Mouse (Mus musculus) embryonic fibroblast, embryonic 13.5 days (primary cell): ENCODE data around the gene B3galt1. TPM values are rescaled to one million over a fixed set of nuclear protein-coding genes. Genes with fewer than 3 reads are reported as not detected.

ENCODE experiments used
- H3K27ac ChIP-seq: 2 replicates; pipeline ENCODE4 v1.5.1; 2012; ENCODE audit warnings: low read length, control low read depth, inconsistent platforms; ENCODE audit not compliant: insufficient read depth
- H3K4me1 ChIP-seq: 2 replicates; pipeline ENCODE4 v1.6.1; 2011; ENCODE audit warnings: low read length; ENCODE audit not compliant: control insufficient read depth, insufficient read depth
- H3K4me3 ChIP-seq: 2 replicates; pipeline ENCODE4 v1.5.1; 2011; ENCODE audit warnings: mild to moderate bottlenecking, control low read depth, low read length; ENCODE audit not compliant: insufficient read depth
- CTCF ChIP-seq: IDR thresholded peaks from 2 replicates; pipeline ENCODE4 v1.5.1; 2011; ENCODE audit warnings: mild to moderate bottlenecking, control low read depth, low read length, moderate library complexity, borderline replicate concordance; ENCODE audit not compliant: insufficient read depth
- POLR2A ChIP-seq: IDR thresholded peaks from 2 replicates; pipeline ENCODE4 v1.6.1; 2011; ENCODE audit warnings: low read depth, mild to moderate bottlenecking, control low read depth, low read length, moderate library complexity
- polyA plus RNA-seq: library from polyadenylated mRNA; stranded (reverse); fragments of >200 nt; gene quantifications from 2 replicates; pipeline ENCODE4 v1.2.4, GENCODE M21; 2011; ENCODE audit warnings: low read depth; ENCODE audit not compliant: missing spikeins, insufficient read length

The B3galt1 gene
- polyA plus RNA-seq, 1 experiment: 3.7 TPM

DNA sequence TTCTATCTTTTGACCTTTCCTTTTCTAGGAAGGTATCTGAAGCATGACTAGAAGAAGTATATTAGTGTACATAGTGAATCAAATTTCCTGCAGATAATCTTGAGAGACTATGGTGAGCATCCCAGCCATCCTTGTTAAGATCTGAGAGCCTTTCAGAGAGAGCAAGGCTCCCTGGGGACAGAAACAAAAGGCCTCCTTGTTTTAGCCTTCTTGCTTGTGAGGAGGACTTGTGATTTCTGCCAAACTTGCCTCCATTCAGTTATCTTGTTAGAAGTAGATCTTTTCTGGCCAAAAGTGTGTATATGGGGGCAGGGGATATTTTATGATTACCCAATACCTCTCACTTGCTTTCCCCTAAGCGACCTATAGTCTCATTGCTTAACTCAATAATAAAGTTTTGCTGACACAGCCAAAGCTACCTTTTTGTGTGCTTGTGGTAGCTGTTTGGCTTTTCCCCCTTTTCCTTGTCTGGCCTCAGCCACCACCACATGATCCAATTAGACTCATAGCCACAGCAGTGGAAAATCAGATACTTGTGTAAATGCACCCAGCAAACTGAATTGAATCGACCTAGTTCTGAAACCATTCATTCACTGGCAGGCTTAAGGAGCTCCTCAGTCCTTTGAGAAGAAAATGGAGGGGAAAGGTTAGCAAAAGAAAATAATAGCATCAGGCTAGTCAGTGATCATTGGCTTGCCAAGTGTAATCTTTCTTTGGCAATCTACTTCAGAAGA, 332.5 kb downstream of the B3galt1 start:
- H3K27ac ChIP-seq: no peak overlapping the region
- H3K4me1 ChIP-seq: no peaks in the 10 kb centered on the region
- no peak overlapping the region for H3K4me3 ChIP-seq
- TF ChIP-seq CTCF: no peak
- TF ChIP-seq POLR2A: no peak

DNA sequence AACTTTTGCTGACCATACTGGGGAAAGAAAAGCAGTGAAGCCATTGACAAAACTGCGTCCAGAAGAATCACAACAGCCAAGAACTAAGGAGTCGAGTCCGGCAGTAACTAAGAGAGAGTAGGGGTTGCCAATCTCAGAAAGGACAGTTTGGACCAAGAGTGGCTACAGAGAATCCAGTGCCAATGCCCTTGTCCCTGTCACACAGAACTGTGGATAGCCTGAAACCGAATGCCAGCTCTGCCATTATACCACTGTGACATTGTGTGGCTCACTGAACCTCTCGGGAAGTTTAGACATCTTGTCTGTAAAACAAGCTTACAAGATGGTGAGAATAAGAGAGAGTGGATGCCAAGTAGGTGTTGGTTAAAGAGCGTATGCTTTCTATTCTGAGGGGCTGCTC, 335.9 kb downstream of the B3galt1 start:
- TF ChIP-seq CTCF (no peak), POLR2A (no peak)
- Histone ChIP-seq H3K27ac (no peak overlapping the region), H3K4me3 (no peak overlapping the region), H3K4me1 (no peaks in the 10 kb centered on the region)

DNA sequence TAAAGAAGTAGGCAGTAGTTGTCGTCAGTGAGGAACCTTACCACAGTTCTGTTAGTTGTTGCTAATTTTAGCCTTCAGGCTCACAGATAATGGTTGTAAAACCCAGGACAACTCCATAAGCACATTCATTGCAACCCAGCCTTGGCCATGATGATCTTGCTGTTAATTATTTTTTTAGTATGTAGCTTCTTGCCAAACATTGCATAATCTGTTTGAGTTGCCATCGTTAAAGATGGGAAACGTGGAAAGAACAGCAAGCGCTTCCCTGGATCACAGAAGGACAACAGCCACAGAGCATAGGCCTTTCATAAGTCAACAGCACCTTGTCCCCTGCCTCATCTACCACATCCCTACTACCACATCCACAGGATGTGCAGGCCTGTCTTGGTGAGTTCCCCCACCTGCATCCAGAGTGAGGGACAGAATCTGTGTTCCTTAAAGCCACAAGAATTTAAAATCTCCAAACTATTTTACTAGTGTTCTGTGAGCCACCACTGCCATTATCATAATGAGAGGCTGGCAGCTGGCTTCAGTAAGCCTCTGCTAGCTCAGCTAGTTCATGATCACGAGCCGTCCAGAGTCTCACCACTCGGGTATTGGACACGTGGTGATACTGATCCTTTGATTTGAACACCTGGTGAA, 337.1 kb downstream of the B3galt1 start:
- no peak overlapping the region for H3K4me3 ChIP-seq
- TF ChIP-seq CTCF (no peak), POLR2A (no peak)
- H3K27ac ChIP-seq: no peak overlapping the region
- no peaks in the 10 kb centered on the region for H3K4me1 ChIP-seq

DNA sequence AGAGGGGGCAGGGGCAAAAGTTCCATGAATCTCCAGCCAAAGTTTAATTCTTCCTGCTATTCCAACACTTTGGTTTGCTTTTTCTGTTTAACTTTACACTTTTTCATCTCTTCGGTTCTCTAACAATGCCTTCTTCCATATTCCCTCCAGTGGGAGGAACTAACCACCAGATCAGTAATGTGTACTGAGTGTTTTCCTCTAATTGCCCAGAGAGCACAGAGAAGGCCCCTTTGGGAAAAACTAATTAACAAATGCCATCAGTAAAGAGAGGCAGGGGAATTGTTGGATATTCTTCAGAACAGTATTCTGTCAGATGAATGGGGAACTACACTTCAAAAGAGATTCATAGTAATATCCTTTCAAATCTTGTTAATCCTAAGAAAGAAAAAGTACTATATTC, 338.1 kb downstream of the B3galt1 start:
- H3K27ac ChIP-seq: no peak overlapping the region
- no peak for TF ChIP-seq POLR2A
- no peak overlapping the region for H3K4me3 ChIP-seq
- H3K4me1 ChIP-seq: no peaks in the 10 kb centered on the region

DNA sequence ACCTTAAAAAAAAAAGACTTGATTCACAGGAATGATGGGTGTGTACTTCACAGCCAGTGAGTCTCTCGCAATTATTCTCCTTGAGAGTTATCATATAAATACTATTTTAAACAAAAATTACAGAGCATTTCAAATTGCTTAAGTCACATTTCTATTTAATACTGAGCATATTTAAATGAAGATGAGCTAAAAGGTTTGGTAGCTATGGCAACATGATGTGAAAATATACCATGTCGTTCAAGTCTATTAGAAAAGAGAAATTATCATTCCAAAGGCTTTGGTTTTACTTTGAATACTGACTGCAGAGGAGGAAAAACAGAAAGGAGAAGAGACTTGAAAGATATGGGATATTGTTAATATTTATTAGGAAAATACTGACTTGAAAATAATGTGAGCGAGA, 366.3 kb downstream of the B3galt1 start:
- TF ChIP-seq POLR2A (no peak), CTCF (no peak)
- Histone ChIP-seq H3K4me1 (no peaks in the 10 kb centered on the region), H3K4me3 (no peak overlapping the region), H3K27ac (no peak overlapping the region)

DNA sequence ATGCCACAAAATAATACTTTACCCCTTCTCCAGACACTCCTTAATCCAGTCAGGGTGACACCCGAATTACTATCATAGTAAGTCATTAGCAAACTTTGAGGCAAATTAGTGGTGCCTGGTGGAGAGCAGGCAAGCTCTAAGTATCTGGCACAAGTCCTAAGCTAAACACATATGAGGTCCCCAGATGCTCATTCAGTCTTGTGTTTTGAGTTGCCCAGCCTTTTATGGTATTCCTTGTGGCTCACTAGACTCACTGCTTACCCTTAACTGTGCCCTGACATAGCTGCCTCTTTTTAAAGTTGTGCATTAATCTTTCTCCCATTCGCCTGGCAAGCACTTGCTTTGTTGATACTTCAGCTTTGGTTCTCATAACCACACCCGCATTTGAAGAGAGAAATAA, 382.7 kb downstream of the B3galt1 start:
- H3K27ac ChIP-seq: no peak overlapping the region
- TF ChIP-seq CTCF (no peak), POLR2A (no peak)
- no peak overlapping the region for H3K4me3 ChIP-seq
- no peaks in the 10 kb centered on the region for H3K4me1 ChIP-seq

DNA sequence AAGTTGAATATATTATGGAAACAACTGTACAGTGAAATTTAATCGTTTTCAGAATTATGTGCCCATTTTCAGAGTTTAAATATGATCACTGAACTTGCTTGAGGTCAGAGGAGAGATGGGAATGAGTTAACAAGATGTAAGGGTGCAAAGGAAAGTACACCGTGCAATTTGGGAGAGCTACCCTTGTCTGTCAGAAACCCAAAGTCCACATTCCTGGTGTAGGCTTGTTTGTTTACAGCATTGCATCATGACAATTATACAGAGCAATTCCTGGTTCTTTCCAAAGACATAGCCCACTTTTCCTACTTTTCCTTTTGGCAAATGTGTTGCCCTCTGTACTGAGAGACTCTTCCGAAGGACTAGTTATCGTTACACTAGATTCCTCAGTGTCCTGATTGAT, 390.5 kb downstream of the B3galt1 start:
- Histone ChIP-seq H3K27ac (no peak overlapping the region), H3K4me3 (no peak overlapping the region), H3K4me1 (no peaks in the 10 kb centered on the region; the same call in 1 of the 2 replicates)
- TF ChIP-seq POLR2A: no peak
- no peak for TF ChIP-seq CTCF

DNA sequence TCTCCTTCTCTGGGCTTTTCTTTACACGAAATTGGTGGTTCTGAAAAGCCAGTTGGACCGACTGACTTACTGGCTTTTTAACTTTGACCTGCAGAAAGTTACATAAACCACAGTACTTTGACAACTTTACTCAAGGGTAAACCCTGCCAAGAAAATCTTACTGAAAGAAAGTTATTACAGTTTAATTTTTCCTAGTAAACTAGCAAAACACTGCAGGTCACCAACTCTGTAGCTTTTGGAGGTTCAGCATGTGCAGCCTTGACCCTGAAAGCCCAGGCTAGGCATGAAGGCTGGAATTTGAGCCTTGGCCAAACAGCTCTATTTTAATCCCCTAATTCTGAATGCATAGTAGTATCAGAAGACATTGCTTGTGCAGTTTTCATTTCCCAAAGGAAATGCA, 391.9 kb downstream of the B3galt1 start:
- TF ChIP-seq POLR2A: no peak
- Histone ChIP-seq H3K27ac (no peak overlapping the region), H3K4me1 (no peaks in the 10 kb centered on the region; the same call in 1 of the 2 replicates), H3K4me3 (no peak overlapping the region)

DNA sequence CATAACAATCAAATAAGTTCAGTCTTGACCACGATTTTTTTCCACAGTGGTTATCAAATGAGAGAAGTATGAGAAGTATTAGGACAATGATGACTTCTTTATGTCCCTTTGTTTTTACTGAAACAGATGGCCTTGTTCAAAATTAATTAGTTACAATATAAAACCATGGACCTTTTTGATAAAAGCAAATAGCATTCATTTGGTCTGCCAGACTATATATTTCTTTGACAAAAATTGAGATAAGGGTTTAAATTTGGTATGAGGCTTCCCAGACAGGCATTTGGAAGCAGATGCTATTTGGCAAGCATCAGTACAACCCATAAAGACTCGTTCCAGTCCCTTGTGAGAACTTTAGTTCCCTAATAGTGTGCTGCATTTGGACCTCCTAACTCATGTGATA, 395.0 kb downstream of the B3galt1 start:
- H3K27ac ChIP-seq: no peak overlapping the region

DNA sequence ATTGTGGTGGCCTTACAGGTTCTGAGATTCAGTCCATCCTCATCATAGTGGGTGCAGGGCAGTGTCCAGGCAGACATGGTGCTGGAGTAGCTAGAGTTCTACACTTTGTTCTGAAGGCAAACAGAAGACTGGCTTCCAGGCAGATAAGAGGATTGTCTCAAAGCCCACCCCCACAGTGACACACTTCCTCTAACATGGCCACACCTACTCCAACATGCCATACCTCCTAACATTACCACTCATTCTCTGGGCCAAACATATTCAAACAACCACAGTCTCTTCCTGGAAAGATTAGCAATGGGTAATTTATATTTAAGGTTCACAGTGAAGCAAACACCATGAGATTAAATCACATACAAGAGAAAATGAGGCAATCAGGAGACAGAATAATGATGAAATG, 403.1 kb downstream of the B3galt1 start:
- TF ChIP-seq POLR2A (no peak), CTCF (no peak)
- no peak overlapping the region for H3K4me3 ChIP-seq
- H3K4me1 ChIP-seq: no peaks in the 10 kb centered on the region
- H3K27ac ChIP-seq: no peak overlapping the region

More for the DNA sequence above, 395.0 kb downstream of the B3galt1 start:
- no peak for TF ChIP-seq POLR2A
- no peak for TF ChIP-seq CTCF
- Histone ChIP-seq H3K4me3 (no peak overlapping the region), H3K4me1 (no peaks in the 10 kb centered on the region; the same call in 1 of the 2 replicates)

DNA sequence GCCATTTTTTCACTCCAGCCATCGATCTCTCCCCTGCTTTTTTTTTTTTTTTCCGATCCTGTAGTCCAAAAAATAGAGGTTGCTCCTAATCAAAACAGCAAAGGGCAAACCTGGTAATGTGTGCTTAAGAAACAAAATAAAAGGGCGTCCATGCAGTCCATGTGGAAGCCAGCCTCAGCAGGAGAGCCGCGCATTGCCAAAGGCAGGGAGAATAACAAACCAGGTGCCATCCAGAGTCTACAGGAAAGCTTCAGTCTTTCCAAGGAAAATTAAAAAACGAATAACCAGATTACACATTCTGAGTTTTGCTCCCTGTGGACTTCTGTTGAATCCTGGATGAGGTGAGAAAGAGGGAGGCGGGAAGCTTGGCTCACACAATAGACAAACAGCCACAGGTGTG, 405.4 kb downstream of the B3galt1 start:
- TF ChIP-seq CTCF (no peak), POLR2A (no peak)

DNA sequence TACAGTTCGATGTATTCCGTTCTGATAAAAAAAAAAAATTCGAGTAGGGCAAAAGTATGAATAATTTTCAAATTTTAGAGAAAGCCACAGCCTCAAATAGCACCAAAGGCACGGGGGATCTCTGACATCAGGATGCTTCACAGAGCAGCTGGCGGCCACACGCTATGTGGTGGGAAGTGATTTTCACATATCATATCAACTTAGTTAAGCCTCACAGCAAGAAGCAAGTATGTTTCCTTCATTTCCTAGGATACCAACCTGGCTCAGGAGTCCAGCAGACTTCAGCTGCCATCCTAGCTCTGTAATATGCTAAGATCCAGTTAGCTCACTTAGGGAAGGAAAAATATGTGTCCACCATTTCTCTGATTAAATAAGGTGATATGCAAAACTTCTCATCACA, 405.9 kb downstream of the B3galt1 start:
- Histone ChIP-seq H3K4me3 (no peak overlapping the region), H3K27ac (no peak overlapping the region), H3K4me1 (no peaks in the 10 kb centered on the region)
- TF ChIP-seq POLR2A: no peak

More for the DNA sequence above, 405.4 kb downstream of the B3galt1 start:
- Histone ChIP-seq H3K27ac (no peak overlapping the region), H3K4me1 (no peaks in the 10 kb centered on the region), H3K4me3 (no peak overlapping the region)
